Mouse (Mus musculus) CD4-positive, CD25-positive, alpha-beta regulatory T cell, adult 9 weeks (primary cell): ENCODE results near the gene Cemip. TPM values are rescaled to one million over a fixed set of nuclear protein-coding genes. Genes with fewer than 3 reads are reported as not detected.

Source experiments
- polyA plus RNA-seq: library from polyadenylated mRNA; unstranded; fragments of 100-300 nt; shearing (Covaris generic); gene quantifications from one replicate; pipeline ENCODE4 v1.2.1, GENCODE M21; 2017

Gene Cemip
- not detected for polyA plus RNA-seq

DNA sequence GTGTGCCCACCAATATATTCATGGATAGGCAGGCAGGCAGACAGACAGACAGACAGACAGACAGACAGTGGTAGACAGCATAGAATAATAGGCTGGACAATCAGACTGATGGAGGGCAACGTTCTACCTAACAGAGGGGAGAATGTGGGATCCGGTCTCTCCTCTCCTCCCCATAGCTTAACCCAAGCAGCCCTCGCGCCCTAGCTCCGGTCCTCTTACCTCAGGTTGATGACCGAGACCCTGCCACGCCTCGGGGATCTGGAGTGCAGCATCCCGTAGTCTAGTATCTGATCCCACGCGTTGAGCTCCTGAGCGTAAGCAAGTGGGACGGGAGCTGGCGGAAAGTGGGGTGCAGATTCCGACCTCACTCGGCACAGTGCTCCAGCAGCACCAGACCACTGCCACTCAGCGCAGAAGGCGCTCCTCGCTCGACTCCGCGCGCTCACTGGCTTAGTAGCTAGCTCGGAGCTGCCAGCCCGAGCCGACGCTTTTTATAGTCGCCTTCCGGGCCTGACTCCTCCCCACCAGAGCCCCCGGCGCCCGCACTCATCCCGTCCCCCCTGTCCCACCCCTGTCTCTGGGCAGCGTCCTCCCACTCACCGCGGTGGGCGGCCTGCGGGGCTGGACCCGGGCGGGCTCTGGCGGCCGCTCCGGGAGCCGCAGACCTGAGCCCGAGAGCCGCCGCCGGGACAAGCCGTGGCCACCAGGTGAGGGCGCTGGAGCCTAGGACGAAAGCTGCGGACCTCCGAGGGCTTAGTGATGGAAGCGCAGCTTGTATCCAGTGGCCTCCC lies at the start of gene Cemip:
Gene Cemip (minus strand): TSS at position 464 of the 791 bp plus-strand sequence.

DNA sequence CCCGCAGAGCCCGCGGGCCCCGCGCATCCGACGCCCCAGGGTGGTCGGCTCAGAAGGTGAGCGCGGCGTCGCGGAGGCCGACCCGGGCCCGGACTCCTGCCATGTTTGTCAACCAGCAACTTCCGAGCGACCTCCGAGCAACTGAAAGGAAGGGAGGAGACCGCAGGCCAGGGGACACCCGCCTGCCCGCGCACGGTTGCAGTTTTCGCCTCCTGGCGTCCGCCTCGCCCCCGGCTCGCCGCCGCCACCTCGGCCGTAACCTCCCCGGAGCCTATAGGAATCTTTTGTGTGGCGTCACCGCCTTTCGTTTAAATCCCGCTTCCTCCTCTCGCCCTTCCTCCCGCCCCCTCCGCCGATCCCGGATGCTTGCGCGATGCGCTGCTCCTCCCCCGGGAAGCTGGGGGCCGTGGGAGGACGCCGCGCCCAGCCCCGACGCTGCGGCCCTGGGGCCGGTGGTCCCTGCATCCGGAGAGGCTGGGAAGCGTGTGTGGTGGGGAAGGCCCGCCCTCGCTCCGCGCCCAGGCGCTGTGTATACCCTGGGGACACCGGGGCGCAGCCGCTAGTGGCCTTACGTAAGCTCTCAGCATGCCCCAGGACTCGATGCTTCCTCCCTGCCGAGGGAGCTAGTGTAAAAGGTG lies 202.2 kb downstream of the Cemip start, which contains the start of the genes Tlnrd1 and Mesd:
Gene Tlnrd1 (minus strand): TSS at position 285 of the 638 bp plus-strand sequence.
Gene Mesd (plus strand): TSS at position 446 of the 638 bp plus-strand sequence.

Other genes starting within 250 kb of the Cemip start
- gene Tlnrd1, start 202.2 kb downstream of the Cemip start, polyA plus RNA-seq = 0.26 TPM
- 69.6 TPM for gene Mesd, start 202.0 kb downstream of the Cemip start, polyA plus RNA-seq
- 2.4 TPM for gene Abhd17c, start 65.4 kb upstream of the Cemip start, polyA plus RNA-seq